Mouse (Mus musculus): ENCODE results near the gene Tctex1d1.

The Tctex1d1 gene

GRCm38 (mm10) chr4:102988526-102988925 lies 10.1 kb downstream of the Tctex1d1 start:
- DNase-seq (ENCODE audit: low spot score) = no peak

- no peak for DNase-seq (ENCODE audit: low spot score)
Observed at GRCm38 (mm10) chr4:102989391-102989790, 11.0 kb downstream of the Tctex1d1 start.

GRCm38 (mm10) chr4:102990016-102990415 lies 11.6 kb downstream of the Tctex1d1 start:
- no peak for DNase-seq (ENCODE audit: low spot score)

- no peak for DNase-seq (ENCODE audit: low spot score)
Observed at GRCm38 (mm10) chr4:102990595-102991340, 12.4 kb downstream of the Tctex1d1 start.

GRCm38 (mm10) chr4:102991685-102992084 lies 13.3 kb downstream of the Tctex1d1 start:
- DNase-seq (ENCODE audit: low spot score) = no peak

- no peak for DNase-seq (ENCODE audit: low spot score)
Observed at GRCm38 (mm10) chr4:103004681-103005080, 26.3 kb downstream of the Tctex1d1 start.

GRCm38 (mm10) chr4:103005190-103005945 lies 27.0 kb downstream of the Tctex1d1 start:
- no peak for DNase-seq (ENCODE audit: low spot score)

GRCm38 (mm10) chr4:103006266-103006665 lies 27.9 kb downstream of the Tctex1d1 start:
- no peak for DNase-seq (ENCODE audit: low spot score)

GRCm38 (mm10) chr4:103006943-103007418 lies 28.6 kb downstream of the Tctex1d1 start:
- no peak for DNase-seq (ENCODE audit: low spot score)

GRCm38 (mm10) chr4:103010734-103011133 lies 32.3 kb downstream of the Tctex1d1 start:
- no peak for DNase-seq (ENCODE audit: low spot score)

- no peak for DNase-seq (ENCODE audit: low spot score)
Observed at GRCm38 (mm10) chr4:103011823-103012222, 33.4 kb downstream of the Tctex1d1 start.

GRCm38 (mm10) chr4:103013490-103013889 lies 35.1 kb downstream of the Tctex1d1 start:
- no peak for DNase-seq (ENCODE audit: low spot score)

- no peak for DNase-seq (ENCODE audit: low spot score)
Observed at GRCm38 (mm10) chr4:103026621-103027020, 48.2 kb downstream of the Tctex1d1 start, which contains the start of gene Insl5. Insl5 (minus strand) TSS chr4:103026842.

GRCm38 (mm10) chr4:103027745-103028144 lies 49.3 kb downstream of the Tctex1d1 start:
- no peak for DNase-seq (ENCODE audit: low spot score)

- DNase-seq (ENCODE audit: low spot score) = no peak
Observed at GRCm38 (mm10) chr4:103028177-103029088, 50.0 kb downstream of the Tctex1d1 start.

- DNase-seq (ENCODE audit: low spot score) = no peak
Observed at GRCm38 (mm10) chr4:103039103-103039837, 60.9 kb downstream of the Tctex1d1 start.

GRCm38 (mm10) chr4:103039838-103040191 lies 61.4 kb downstream of the Tctex1d1 start:
- no peak for DNase-seq (ENCODE audit: low spot score)

- no peak for DNase-seq (ENCODE audit: low spot score)
Observed at GRCm38 (mm10) chr4:103042997-103043396, 64.6 kb downstream of the Tctex1d1 start.

GRCm38 (mm10) chr4:103048046-103048445 lies 69.6 kb downstream of the Tctex1d1 start:
- no peak for DNase-seq (ENCODE audit: low spot score)
